Mouse (Mus musculus) c-Kit-positive CD71-positive TER-119-positive erythroid progenitor cells, embryonic 14.5 days (primary cell): ENCODE data around the gene Sema3d.

ENCODE experiments used
- DNase-seq: peaks from one replicate; pipeline ENCODE4 v3.0.0-alpha.2; 2013; ENCODE audit warnings: low spot score

The Sema3d gene

GRCm38 (mm10) chr5:12383133-12383959 lies at the start of gene Sema3d:
Sema3d (plus strand) TSS chr5:12383385.
- DNase-seq: no peak

DNA sequence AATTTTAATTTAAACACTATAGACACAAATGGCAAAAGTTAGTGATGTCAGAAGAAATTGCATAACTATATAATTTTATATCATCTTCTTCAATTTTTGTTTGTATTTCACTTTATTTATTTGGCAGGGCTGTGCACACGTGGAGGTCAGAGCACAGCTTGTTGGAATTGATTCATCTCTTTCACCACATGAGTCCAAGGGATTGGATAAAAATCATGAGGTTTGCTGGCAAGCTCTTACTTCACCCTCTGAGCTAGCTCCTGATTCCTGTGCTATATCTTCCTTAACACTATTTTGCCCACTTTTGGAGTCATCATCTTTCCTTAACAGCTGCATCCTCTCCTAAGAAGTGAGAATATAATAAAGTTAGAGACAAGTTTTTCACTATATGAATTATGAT lies 5.9 kb upstream of the Sema3d start:
- DNase-seq: no peak

- DNase-seq: no peak
Measured at GRCm38 (mm10) chr5:12378900-12379299, 4.3 kb upstream of the Sema3d start.

DNA sequence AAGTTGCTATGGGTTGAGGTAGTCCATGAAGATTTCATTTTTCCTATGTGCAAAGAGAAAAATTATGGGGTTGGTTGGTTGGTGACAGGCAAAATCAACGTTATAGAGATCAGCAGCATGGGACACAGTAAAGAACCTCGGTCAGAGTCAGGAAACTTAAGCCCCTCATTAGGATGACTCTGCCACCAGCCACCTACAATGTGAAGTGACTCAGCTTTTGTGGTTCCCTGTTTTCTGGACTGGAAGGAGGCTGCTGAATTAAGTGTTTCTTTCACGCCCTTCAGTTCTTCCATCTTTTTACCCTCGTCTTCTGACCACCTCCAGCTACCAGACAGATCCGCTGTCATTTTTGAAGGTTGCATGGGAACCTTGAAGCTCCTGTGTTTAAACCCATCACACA lies 1.2 kb upstream of the Sema3d start:
- DNase-seq: no peak

- DNase-seq: no peak
Measured at GRCm38 (mm10) chr5:12383960-12384285, 738 bp downstream of the Sema3d start.

- no peak for DNase-seq
Measured at GRCm38 (mm10) chr5:12392667-12393066, 9.5 kb downstream of the Sema3d start.

- no peak for DNase-seq
Measured at GRCm38 (mm10) chr5:12399271-12399670, 16.1 kb downstream of the Sema3d start.

GRCm38 (mm10) chr5:12404229-12404628 lies 21.0 kb downstream of the Sema3d start:
- DNase-seq: no peak

DNA sequence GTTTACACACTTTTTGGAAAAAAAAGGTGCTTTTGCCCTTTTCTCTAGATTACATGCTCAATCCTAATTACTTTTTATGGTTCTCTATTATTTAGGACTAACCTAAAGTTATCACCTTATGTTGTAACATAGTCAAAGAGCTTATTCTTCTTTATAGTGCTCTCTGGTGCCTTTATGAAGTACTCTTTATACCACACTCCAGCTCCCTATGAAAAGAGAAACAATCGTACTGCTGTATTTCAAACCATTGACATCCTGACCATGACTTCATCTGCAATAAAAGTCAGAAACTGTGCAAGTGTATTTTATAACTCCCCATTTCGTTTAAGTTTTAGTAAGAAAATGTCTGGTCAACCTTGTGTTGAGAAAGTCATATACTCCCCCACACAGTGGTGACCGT lies 29.4 kb downstream of the Sema3d start:
- no peak for DNase-seq

DNA sequence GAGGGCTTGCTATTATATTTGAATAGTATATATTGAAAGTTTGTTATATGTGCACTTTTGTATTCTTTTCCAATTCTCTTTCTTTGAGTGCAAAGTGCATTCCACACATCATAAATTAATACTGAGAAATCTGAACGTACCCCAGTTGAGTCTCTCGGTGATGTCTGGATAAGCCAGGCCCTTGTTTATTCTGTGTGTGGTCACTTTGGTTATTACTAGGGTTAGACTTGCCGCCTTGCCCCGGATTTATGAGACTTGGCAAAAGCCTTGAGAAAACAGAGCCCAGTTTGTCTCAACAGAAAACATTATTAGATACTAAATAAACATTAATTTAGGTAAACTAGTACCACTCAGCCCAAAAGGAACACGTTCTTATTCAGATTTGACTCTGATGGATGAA lies 40.1 kb downstream of the Sema3d start:
- DNase-seq: no peak

GRCm38 (mm10) chr5:12441737-12442136 lies 58.6 kb downstream of the Sema3d start:
- DNase-seq: no peak

DNA sequence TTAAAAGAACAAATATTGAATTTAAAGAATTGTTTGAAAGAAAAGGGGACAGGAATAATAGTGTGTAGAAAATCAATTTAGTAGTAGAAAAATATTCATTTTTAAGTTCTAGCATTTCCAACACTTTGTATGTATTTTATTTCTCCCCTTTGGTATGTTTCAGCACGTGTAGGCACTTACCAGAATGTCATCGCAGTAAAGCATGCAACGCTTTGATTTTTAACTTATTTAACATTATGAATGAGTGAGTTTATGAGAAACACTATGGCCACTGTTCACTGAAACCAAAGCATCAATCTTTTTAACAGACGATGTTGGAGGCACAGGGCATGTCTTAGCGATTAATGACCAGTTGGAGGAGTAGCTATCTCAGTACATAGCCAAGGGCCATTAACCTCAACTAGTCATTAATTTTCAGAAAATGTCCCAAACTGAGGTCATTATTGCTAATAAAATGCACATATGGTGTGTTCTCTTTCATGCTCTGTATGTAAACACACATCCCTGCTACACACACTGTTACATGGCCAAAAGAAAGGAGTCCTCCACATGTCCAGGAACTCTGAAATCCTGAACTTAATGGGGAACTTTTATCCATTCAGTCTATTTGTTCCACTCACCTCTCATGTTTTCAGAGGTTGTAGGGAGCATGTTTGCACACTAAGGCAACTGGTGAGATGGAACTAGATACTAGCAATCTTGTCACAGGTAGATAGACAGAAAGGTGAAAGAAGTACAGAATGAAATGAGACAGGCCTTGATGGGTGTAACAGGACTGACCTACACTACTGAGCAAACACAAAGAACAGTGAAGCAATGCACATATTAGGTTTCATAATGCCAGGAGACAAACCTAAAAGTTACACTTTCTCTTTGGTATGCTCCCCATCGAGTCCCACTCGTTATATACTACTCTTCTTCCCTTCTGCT lies 59.3 kb downstream of the Sema3d start:
- DNase-seq: no peak

DNA sequence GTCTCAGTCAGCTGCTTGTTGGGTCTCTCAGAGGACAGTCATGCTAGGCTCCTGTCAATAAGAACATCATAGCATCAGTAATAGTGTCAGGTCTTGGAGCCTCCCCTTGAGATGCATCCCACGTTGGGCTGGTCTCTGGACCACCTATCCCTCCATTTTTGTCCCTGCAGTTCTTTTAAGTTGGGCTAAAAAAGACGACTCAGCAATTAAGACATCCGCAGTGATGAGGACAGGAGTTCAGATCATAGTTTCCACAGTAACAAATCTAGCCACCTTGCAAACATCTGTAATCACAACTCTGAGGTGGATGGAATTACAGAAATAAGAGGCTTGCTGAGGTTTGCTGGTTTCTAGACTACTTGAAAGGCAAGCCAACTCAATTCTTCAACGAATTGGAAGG lies 67.9 kb downstream of the Sema3d start:
- DNase-seq: no peak

DNA sequence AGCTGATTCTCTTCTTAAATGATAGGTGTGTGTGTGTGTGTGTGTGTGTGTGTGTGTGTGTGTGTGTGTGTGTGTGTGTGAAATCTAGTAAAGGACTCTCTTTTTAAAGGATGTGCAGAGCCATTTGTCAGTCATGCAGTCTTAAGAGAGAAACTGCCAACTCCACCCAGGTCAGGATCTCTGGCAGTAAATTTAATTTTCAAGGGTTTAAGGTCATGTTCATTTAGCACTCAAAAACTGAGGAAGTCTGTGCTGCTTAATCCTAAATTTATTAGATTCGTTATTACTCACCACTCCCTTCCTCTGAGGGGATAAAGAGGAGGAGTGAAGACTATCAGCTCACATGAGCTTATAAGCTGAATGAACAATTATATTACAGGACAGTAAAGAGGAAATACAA lies 71.8 kb downstream of the Sema3d start:
- no peak for DNase-seq

GRCm38 (mm10) chr5:12457509-12457908 lies 74.3 kb downstream of the Sema3d start:
- DNase-seq: no peak

- DNase-seq: no peak
Measured at GRCm38 (mm10) chr5:12467568-12468336, 84.6 kb downstream of the Sema3d start.

DNA sequence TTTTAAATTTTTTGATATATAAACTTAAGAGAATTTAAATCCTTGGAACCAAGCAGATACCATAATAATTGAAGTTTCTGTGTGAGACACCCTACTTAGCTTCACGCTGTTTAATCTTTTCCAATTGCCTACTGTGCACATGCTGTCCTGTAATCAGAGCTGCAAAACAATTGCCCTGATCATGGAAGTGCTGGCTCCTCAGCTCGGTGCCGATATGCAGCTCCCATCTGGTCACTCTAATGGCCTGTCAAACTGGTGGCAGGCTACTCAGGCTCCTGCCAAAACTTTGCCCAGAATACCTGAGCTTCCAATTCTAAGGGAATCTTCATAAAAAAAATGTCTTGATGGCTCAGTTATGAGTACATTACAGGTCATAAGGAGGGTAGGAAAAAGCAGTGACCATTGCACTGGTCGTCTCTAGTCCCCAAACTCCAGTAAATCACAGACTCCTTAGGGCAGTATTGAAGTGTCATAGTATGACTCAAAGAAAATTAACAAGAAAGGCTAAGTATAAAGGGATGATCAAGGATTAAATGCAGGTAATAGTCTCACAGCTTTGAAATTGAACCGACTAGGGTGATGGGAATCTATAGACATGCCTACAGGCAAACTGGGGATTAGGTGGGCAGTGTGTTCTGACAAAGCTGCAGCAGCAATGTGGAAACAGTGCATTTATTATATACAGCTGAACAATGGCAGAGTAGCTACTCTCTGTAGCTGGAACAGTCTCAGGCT lies 91.9 kb downstream of the Sema3d start:
- DNase-seq: no peak

GRCm38 (mm10) chr5:12475639-12475916 lies 92.4 kb downstream of the Sema3d start:
- no peak for DNase-seq

- DNase-seq: no peak
Measured at GRCm38 (mm10) chr5:12487926-12488325, 104.7 kb downstream of the Sema3d start.

GRCm38 (mm10) chr5:12491704-12492103 lies 108.5 kb downstream of the Sema3d start:
- DNase-seq: no peak

DNA sequence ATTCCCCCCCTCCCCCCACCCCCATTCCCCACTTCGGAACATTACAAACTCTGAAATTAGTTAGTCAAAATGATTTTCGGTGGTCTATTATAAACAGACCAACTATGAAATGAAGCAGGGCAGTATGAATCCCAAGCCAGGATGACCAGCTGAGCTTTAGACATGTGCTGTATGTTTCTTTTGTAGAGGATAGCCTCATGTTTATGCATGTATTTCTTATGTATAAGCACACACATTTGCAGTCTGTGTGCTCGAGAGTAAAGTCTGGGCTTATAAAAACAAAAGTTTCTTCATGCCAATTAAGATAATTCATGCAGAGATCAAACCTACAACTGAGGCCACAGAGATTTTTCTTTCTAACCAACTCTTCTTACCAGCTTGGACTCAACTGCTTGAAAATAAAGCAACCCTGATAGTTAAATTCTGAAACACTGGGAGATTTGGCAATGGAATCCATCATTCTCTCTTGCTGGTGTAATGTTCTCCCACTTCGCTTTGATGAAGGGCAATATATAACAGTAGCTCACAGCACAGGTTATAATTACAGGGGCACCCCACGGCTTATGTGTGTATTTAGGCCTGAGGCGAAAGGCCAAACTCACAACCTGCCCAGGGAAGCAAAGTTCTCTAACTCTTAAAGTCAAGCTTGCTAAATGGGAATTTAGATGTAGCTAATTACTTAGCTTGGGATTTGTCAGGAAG lies 115.2 kb downstream of the Sema3d start:
- DNase-seq: no peak
